Mouse (Mus musculus) intestine, embryonic 14.5 days (tissue): ENCODE data around the gene Rps6kc1. TPM values are rescaled to one million over a fixed set of nuclear protein-coding genes. Genes with fewer than 3 reads are reported as not detected.

Experiments
- ATAC-seq: fragments of 200-750 bp; cut with Nextera tagmentation; replicated peaks from 2 replicates; pipeline ENCODE4 v1.8.0; 2017; ENCODE audit warnings: low read depth, moderate number of reproducible peaks, moderate TSS enrichment, moderate library complexity; ENCODE audit not compliant: low FRiP score, low TSS enrichment
- DNase-seq: peaks from one replicate; pipeline ENCODE4 v3.0.0-alpha.2; 2018; ENCODE audit warnings: low spot score
- H3K27ac ChIP-seq: fragments of 300-500 bp; sonication (generic); 2 replicates; pipeline ENCODE4 v1.5.1; 2014; ENCODE audit warnings: low read depth, mild to moderate bottlenecking, control low read depth
- H3K27me3 ChIP-seq: fragments of 300-500 bp; sonication (generic); replicated peaks from 2 replicates; pipeline ENCODE4 v1.6.1; 2014; ENCODE audit warnings: low read length, control low read depth; ENCODE audit not compliant: control insufficient read depth, insufficient read depth
- H3K36me3 ChIP-seq: fragments of 300-500 bp; sonication (generic); 2 replicates; pipeline ENCODE4 v1.6.1; 2014; ENCODE audit warnings: low read length, control low read depth; ENCODE audit not compliant: control insufficient read depth, insufficient read depth
- H3K4me1 ChIP-seq: fragments of 300-500 bp; sonication (generic); replicated peaks from 2 replicates; pipeline ENCODE4 v1.6.1; 2014; ENCODE audit warnings: low read length, control low read depth, mixed read lengths; ENCODE audit not compliant: control insufficient read depth, insufficient read depth
- H3K4me2 ChIP-seq: fragments of 300-500 bp; sonication (generic); 2 replicates; pipeline ENCODE4 v1.6.1; 2014; ENCODE audit warnings: low read length
- H3K4me3 ChIP-seq: fragments of 300-500 bp; sonication (generic); 2 replicates; pipeline ENCODE4 v1.5.1; 2014; ENCODE audit warnings: low read depth, low read length, control low read depth, mixed read lengths
- H3K9ac ChIP-seq: fragments of 300-500 bp; sonication (generic); 2 replicates; pipeline ENCODE4 v1.6.1; 2014; ENCODE audit warnings: mild to moderate bottlenecking, low read length
- H3K9me3 ChIP-seq: fragments of 300-500 bp; sonication (generic); 2 replicates; pipeline ENCODE4 v1.6.1; 2016; ENCODE audit warnings: low read length, control low read depth; ENCODE audit not compliant: control insufficient read depth
- WGBS: fragments of 180-500 bp; shearing (Covaris S2); extraction: QIAGEN DNeasy Blood & Tissue Kit; methylation state at CpG from one replicate; pipeline ENCODE4 v1.1.7; 2014; 5-methylcytosine and 5-hydroxymethylcytosine counted together
- polyA plus RNA-seq: library from polyadenylated mRNA; unstranded; fragments of >200 nt; fragmentation: Nextera tagmentation; extraction: Ambion mirVana; gene quantifications from 2 replicates; pipeline ENCODE4 v1.2.1, GENCODE M21; 2014

Rps6kc1 gene
- polyA plus RNA-seq, 1 experiment from 2014 or later: 14.5 TPM

DNA sequence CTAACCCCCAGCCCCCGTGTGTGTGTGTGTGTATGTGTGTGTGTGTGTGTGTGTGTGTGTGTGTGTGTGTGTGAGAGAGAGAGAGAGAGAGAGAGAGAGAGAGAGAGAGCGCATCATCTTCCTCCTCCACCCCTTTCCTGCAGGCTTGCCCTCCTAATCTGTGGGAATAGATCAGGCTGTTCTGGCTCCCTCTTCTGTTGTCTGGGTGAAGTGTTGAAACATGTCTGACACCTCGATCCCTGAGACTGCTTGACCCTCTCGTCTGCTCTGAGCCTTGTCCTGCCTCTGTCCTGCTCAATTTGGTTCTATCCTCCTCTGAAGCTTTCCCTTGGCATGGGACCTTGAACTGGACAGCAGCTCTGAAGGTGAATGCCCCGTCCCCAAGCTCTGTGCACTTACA is 149.8 kb downstream of the Rps6kc1 start:
- no peak for DNase-seq
- Histone ChIP-seq H3K36me3 (no peaks in the 10 kb centered on the region), H3K4me3 (no peak overlapping the region), H3K9ac (no peak overlapping the region), H3K9me3 (peaks cover 7% of the 10 kb centered on the region; the same call in 1 of the 2 replicates), H3K27ac (no peak overlapping the region), H3K4me2 (no peak overlapping the region), H3K4me1 (no peaks in the 10 kb centered on the region), H3K27me3 (no peaks in the 10 kb centered on the region)
- 41% methylated on average over 5 of the region's 5 CpGs for WGBS
- no peak for ATAC-seq

DNA sequence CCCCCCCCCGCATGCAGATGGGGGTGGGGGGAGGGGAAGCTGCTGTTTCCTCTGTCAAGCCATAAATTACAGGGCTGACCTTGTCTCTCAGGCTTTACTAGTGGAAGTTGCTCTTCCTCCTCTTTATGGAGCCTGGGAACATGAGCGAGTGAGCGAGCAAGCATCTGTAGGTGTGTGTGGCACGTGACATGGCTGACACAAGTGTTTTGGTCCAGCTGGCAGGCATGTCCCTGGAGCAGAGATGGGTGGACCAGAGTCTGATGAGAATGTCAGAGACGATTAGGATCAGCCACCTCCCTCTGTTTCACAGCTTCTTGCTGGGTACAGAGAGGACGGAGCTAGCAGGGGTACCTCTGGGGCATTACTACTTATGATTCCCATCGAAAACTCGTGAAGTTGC is 153.7 kb downstream of the Rps6kc1 start:
- no peaks in the 10 kb centered on the region for H3K27me3 ChIP-seq
- H3K9me3 ChIP-seq: no peaks in the 10 kb centered on the region
- no peak overlapping the region for H3K27ac ChIP-seq
- H3K4me1 ChIP-seq: no peaks in the 10 kb centered on the region
- ATAC-seq (no peak), DNase-seq (no peak)
- H3K4me2 ChIP-seq: no peak overlapping the region
- no peak overlapping the region for H3K4me3 ChIP-seq
- WGBS: 67% methylated on average over 8 of the region's 8 CpGs
- H3K9ac ChIP-seq: no peak overlapping the region
- H3K36me3 ChIP-seq: no peaks in the 10 kb centered on the region

DNA sequence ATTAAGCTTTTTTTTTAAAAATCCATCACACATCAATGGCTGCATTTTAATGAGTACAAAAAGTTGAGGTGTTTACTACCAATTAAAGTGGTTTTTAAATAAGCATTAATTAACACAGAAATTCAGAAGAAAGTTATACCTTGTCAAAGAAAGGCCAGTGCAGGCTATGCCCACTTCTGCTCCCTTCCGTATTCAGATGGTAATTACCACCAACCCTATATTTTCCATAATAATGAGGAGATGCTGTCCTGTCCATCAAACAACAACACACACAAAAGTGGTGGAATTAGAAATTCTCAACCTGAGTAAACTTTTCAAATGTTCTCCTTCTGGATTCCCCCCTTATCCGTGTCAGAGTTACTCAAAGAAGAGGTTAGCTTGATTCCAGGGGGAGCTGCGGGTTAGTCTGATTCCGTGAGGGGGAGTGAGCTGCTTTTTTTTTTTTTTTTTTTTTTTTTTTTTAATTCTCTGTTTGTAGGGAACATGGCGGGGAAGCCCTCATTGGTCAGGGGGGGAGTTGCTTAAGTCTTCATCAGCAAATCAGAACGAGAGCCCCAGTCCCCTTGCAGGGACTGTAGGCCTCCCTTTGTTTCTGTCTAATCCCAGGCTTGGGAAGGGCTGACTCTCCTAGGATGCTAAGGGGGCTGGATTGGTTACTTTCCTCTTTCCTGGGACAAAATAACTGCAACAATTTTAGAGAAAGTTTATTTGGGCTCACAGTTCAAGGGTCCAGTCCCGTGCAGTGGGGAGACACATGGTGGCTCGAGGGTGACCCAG is 159.6 kb downstream of the Rps6kc1 start:
- Histone ChIP-seq H3K9ac (no peak overlapping the region), H3K9me3 (no peaks in the 10 kb centered on the region), H3K27me3 (no peaks in the 10 kb centered on the region), H3K4me1 (no peaks in the 10 kb centered on the region), H3K4me2 (no peak overlapping the region), H3K27ac (no peak overlapping the region), H3K4me3 (no peak overlapping the region), H3K36me3 (no peaks in the 10 kb centered on the region)
- no peak for DNase-seq
- 82% methylated on average over 8 of the region's 8 CpGs for WGBS
- no peak for ATAC-seq

DNA sequence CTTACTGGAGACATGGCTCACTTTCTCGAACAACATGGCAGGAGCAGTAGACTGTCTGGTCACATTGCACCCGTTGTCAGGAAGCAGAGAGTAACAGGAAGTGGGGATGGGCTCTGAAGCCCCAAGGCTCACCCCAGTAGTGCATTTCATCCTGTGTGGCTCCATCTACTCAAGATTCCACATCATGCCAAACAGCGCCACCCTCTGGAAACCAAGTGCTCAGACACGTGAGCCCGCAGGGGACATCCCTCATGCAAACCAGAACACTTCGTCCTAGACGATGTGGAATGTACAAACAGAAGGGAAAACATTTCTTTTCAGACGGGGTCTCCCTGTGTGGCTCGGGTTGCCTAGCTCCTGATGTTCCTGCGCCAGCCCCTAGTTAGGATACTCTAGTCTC is 162.6 kb downstream of the Rps6kc1 start:
- H3K27ac ChIP-seq: no peak overlapping the region
- ATAC-seq: no peak

DNA sequence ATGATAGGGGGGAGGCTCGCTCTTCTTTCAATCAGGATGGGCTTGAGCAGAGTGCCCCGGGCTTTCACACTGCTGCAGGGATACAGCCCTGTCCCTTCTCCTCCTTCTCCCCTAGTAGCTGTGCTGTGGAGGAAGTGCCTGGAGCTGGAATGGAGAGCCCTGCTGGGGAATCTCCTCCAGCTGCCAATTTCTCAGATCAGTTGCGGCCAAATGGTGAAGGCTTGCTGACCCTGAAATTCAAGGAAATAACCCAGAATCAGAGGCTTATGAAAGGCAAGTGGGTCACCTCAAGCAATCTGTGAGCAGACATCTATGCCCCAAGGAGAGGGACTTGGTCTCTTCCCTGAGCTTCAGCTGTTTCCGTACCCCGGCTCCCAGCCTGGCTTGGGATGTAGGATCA is 170.1 kb downstream of the Rps6kc1 start:
- no peak overlapping the region for H3K27ac ChIP-seq
- no peaks in the 10 kb centered on the region for H3K36me3 ChIP-seq
- no peak for ATAC-seq
- H3K9ac ChIP-seq: no peak overlapping the region
- no peaks in the 10 kb centered on the region for H3K27me3 ChIP-seq
- H3K4me1 ChIP-seq: no peaks in the 10 kb centered on the region
- H3K4me2 ChIP-seq: no peak overlapping the region
- H3K4me3 ChIP-seq: no peak overlapping the region
- no peak for DNase-seq
- WGBS: 73% methylated on average over 5 of the region's 5 CpGs
- peaks cover 3% of the 10 kb centered on the region; the same call in 1 of the 2 replicates for H3K9me3 ChIP-seq

More for the DNA sequence above, 162.6 kb downstream of the Rps6kc1 start:
- H3K9ac ChIP-seq: no peak overlapping the region
- H3K27me3 ChIP-seq: no peaks in the 10 kb centered on the region
- no peak overlapping the region for H3K4me2 ChIP-seq
- H3K36me3 ChIP-seq: no peaks in the 10 kb centered on the region
- H3K4me1 ChIP-seq: no peaks in the 10 kb centered on the region
- WGBS: 77% methylated on average over 10 of the region's 10 CpGs
- DNase-seq: no peak
- no peaks in the 10 kb centered on the region for H3K9me3 ChIP-seq
- H3K4me3 ChIP-seq: no peak overlapping the region

DNA sequence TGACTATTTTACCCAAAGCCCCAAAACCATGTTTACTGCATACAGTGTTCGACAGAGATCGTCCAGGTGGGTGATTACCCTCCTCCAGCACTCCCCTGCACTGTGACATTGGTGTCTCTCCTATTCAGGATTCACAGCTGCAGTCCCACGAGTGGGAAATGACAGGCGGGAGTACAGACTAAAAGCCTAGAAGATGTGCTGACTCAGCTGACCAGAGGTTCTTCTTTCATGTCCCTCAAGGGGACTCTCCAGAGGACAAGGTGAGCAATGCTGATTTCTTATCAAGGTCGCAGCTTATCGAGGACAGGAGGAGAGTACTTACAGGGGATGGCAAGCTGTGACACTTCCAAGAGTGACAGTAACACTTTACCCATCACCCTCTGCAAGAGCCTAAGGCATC is 178.8 kb downstream of the Rps6kc1 start:
- H3K9me3 ChIP-seq: 0 out of 2 replicates have a peak, but pooled peaks cover 2% of the 10 kb centered on the region
- H3K4me2 ChIP-seq: no peak overlapping the region
- no peaks in the 10 kb centered on the region for H3K4me1 ChIP-seq
- no peak overlapping the region for H3K27ac ChIP-seq
- no peak overlapping the region for H3K4me3 ChIP-seq
- H3K9ac ChIP-seq: no peak overlapping the region
- WGBS: 77% methylated on average over 6 of the region's 6 CpGs
- ATAC-seq (no peak), DNase-seq (no peak)
- no peaks in the 10 kb centered on the region for H3K27me3 ChIP-seq
- no peaks in the 10 kb centered on the region for H3K36me3 ChIP-seq

DNA sequence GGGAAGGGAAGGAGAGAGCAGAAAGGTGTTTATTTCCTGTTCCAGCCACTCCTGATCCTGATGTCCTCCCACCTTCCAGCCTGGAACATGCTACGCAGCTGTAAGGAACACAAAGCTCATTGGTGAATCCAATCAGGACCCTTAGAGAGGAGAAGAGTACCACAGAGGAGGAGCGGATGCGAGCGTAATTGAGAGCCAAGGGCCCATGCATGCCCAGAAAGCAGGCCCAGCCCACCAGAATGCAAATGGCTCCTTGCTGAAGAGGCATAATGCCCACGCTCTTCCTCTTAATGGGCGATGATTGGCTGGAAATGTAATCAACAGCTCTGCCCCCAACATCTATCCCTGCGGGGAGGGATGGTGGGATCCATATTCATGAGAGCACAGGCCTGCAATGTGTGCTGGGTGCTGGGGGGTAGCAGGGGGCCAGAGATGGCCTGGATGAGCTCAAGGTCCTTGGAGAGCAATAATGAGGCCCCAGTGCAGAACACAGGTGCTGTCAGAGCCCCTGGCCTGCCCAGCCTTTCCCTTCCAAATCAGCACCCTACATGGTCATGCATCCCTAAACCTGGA is 182.0 kb downstream of the Rps6kc1 start:
- no peak overlapping the region for H3K27ac ChIP-seq
- H3K4me3 ChIP-seq: no peak overlapping the region
- H3K36me3 ChIP-seq: no peaks in the 10 kb centered on the region
- DNase-seq (no peak), ATAC-seq (no peak)
- H3K9ac ChIP-seq: no peak overlapping the region
- H3K4me2 ChIP-seq: no peak overlapping the region
- peaks cover 7% of the 10 kb centered on the region; the same call in 1 of the 2 replicates for H3K4me1 ChIP-seq
- H3K27me3 ChIP-seq: no peaks in the 10 kb centered on the region
- 86% methylated on average over 7 of the region's 7 CpGs for WGBS
- H3K9me3 ChIP-seq: 0 out of 2 replicates have a peak, but pooled peaks cover 2% of the 10 kb centered on the region

DNA sequence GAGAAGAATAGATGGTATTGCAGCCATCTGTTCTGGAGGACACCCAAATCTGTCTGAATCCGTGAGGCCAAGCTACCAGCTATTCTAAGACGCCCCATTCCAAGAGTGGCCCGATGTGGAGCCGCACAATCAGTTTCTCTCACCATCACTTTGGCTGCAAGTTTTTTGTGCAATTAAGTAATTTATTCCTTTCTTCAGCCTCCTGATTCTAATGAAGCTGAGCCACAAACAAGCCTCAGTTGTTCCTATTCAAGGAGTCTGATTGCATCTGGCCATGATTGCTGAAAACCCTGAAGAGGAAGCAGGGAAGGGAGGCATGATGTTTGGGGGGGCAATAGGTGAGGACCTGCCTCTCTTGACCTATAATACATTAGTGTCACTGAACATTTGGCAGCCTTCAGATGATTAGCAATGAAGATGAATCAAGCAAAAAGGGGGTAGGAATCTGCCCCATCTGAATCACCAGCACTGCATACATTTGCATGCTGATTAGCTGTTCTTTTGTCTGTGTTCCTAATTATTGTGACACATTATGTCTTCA is 183.4 kb downstream of the Rps6kc1 start:
- DNase-seq (no peak), ATAC-seq (no peak)
- no peak overlapping the region for H3K4me3 ChIP-seq
- 0 out of 2 replicates have a peak, but pooled peaks cover 2% of the 10 kb centered on the region for H3K9me3 ChIP-seq
- no peak overlapping the region for H3K9ac ChIP-seq
- no peaks in the 10 kb centered on the region for H3K36me3 ChIP-seq
- H3K4me1 ChIP-seq: peaks cover 7% of the 10 kb centered on the region; the same call in 1 of the 2 replicates
- WGBS: 93% methylated on average over 4 of the region's 4 CpGs
- no peak overlapping the region for H3K4me2 ChIP-seq
- H3K27me3 ChIP-seq: no peaks in the 10 kb centered on the region
- no peak overlapping the region for H3K27ac ChIP-seq
